Mouse (Mus musculus) urinary bladder, postnatal 4 days (tissue): ENCODE results near the gene Madcam1.

Source experiments
- DNase-seq, 2 experiments: peaks; one replicate each; pipeline ENCODE4 v3.0.0; 2021 to 2022; ENCODE audit warnings: low spot score in 2 of 2

The Madcam1 gene

DNA sequence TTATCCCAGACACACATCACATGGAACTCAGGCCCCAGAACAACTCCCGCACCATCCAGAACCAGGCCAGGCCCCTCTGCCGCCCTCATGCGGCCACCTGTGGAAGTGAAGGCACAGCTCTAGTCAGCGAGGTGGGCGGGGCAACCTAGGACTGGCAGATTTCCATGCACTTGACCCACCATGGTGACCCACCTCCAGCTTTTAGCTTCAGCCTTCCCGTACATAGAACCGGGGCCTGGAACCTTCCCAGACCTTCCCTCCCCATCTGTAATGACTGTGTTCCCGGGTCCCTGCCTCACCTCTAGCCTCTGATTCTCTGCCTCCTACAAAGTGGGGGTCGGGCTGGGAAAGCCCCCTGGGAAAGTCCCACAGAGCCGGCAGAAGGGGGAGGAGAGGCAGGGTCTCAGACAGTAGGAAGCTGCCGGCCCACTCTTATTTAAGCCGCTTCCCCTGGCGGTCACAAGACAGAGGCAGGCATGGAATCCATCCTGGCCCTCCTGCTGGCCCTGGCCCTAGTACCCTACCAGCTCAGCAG lies at the start of gene Madcam1:
Madcam1 (plus strand) TSS at position 429 of the 535 bp plus-strand sequence.
- DNase-seq, result peak; percentile 33 to 78

DNA sequence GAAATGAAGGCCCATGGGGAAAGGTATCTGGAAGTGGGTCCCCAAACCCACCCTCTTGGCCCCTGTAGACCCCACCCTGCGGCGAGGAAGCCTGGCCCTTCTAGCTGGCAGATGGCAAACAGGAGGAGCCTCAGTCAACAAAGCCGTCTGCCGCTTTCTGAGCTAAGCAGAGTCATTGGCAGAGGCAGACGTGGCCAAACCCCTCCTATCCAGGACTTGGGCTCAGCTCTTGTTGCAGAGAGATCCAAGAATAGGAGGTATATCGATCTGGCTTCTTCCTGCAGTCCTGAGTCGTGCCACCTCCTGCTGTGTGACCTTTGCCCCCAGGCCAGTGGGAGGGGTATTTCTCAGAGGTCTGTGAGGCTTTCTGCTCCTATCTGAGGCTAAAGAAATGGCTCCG lies 48.5 kb upstream of the Madcam1 start:
- no peak for DNase-seq

DNA sequence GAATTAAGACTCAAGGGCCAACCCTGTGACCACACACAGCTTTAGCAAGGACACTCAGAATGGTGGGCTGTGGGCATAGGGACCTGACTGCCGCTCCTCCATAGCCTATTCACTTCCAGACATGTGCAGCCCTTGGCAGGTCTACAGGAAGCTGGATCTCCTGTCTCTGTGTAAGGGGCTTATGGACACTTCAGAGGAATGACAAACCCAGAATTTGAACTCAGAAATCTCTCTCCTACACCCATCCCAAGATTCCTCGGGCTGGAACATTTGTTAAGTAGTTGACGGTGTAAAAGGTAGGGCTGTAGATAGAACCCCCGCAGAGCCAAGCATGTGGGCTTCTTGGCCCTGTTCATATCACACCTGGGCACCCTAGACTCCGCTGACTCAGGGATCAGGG lies 48.0 kb upstream of the Madcam1 start:
- no peak for DNase-seq

DNA sequence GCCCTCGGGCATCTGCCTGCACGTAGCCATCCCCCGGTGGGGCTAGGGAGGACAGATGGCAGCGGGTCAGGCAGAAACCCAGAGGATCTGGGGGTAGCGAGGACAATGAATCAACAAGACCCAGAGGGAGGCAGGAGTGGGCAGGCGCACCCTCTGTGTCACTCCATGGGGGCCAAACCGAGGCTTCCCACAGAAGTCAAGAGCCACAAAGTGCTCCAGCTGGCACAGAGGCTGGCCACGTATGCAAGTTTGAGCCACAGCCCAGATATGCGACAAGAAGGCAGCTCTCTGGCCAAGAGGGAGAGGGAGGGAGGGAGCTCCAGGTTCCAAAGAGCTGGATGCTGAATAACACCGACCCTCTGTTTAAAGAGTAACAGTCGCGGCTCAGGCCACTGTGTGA lies 40.4 kb upstream of the Madcam1 start:
- DNase-seq, result no peak

DNA sequence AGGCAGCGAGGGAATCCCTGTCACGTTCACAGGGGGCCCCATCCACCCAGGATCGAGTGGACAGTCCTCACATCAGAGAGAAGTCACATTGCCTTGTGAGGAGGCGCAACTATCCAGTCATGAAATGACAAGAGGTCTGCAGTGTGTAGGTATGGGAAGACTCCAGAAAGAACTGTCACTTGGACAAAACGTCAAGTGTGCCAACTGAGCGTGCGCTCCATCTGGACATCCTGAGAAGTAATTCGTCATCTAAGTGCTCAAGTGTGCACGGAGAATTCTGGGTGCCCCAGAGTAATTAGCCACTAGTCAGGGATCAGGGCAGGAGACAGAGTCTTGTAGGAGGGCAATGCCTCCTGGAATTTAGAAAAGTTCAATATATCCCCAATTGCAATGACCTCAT lies 39.0 kb upstream of the Madcam1 start:
- no peak for DNase-seq

DNA sequence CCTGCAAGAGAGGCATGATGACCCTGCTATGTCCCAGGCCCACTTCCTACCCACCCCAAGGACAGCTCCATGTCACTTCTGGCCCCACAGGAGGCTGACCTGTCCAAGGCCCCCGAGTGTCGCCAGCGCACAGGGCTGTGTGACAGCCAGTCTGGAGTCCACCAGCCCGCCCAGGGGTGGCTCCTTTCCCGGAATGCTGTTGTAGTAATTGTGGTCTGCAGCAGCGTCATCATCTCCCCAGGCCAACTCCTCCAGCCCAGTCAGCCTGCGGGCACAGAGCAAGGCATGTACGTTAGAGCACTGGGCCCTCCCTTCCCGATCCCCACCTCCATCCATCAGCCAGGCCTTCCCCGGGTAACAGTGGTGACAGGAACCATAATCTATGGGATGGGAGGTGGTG lies 38.2 kb upstream of the Madcam1 start:
- no peak for DNase-seq

DNA sequence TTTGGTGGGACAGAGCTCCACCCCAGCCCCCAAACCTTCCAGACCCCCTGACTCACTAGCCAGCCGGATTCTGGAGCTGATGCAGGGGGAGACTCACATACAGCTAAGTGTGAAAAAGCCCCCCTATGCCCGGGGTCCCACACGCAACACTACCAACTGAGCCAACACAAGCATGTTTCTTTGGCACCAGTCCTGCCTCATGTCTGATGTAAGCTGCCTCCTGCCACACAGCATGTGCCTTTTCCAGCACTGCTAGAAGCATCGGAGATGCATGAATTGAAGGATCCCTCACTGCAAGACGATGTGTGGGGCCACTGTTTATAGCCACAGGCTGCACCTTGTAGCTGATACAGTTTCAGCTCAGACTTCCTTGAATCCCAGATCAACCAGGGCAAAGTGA lies 36.0 kb upstream of the Madcam1 start:
- no peak for DNase-seq

DNA sequence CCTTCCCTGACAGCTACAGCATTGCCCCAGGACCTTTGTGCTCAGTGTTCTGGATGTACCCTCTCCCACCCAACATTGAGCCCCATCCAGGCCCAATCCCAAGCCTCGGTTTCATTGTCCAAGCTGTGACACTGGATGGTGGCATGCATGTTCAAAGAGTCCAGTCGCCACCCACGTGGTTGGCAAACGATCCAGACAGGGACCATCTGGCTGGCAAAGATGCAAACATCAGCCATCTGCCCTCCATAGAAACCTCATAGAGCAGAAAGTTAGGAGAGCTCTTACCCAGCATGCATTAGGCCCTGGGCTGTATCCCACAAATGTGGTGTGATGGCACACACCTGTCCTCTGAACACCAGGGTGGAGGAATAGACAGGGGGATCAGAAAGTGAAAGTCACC lies 32.9 kb upstream of the Madcam1 start:
- no peak for DNase-seq

DNA sequence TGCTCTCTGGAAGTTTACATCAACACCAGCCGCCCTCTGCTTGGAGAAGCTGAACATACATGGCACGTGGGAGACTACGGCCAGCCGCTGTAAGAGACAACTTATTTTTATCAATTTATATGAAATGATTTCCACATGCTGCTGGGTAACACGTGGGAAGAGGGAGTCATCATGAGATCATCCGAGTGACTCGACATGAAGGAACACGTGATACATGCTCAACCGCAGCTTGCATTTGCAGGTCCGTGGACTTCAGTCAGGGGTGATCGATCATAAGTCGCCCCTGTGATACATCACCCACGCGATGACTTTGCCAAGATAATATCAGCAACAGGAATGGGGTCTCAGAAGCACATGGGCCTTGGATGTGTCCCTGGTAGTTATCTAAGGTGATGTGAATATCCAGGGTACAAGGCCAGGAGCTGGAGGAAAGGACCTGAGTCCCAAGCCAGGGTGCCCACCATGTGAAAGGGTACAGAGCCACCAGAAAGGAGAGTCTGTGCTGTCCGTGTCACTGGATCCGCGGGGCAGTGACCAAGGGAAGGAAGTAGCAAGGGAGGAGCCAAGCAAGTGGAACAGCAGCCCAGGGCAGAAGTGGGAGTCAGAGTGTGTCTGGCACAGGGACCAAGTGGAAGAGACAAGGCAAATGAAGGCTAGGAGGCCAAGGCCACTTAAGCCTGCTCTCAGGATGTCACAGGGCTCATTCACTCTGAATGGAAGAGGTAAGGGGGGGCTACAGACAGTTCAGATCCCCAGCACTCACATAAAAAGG lies 31.2 kb upstream of the Madcam1 start:
- no peak for DNase-seq

DNA sequence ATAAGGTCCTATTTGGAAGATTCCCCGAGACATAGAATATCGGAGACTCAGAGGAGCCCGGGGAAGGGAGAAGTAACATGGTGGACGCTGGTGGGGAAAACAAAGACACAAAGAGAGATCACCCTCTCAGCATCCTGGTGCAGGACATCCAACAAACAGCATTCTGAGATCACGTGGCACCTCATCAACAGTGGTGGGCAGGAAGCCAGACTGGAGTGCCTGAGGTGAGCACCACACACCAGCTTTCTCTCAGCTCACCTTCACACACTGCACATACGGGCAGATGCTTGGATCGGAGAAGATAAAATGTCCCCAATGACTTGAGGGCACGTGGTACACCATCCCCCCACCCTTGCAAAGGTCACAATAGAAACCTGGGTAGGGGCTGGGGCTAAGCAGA lies 28.1 kb upstream of the Madcam1 start:
- no peak for DNase-seq

DNA sequence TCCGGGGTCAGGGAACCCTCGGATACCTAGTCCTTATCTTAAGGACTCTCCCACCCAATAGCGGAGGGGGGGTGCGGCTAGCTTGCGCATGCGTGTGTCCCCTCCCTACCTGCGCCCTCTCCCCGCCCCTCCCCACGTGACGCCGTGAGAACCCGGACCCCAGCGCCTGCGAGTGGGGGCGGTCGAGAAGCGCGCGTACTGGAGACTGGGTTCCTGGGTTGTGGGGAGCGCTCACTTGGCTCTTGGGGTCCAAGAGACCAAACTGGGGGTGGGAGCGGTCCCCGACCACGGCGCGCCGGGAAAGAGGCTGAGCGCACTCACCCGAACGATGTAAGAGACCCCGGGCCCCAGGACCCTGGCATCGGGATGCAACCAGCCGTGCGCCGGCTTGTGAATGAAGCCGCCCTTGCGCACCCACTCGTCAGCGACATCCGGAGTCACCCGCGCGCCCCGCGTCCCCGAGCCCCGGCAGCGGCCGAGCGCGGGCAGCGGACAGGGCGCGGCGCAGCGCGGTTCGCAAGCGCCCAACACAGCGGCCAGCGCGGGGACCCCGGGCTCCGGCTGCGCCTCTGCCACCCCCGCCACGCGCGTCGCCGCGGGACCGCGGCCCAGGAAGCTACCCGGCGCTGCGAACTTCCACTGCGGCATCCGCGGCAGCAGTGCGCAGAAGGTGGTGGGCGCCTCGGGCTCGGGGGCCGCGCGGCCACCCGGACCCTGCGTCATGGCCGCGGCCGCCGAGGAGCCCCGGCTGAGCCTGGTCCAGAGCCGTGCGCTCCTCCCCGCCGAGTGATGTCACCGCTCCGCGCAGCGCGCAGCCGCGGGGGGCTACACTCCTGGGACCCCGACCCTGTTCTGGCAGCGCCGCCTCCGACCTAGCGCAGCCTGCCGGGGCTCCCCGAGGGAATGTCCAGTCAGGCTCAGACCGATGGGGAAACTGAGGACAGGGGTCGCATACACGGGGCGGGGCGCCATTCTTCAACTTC lies 26.9 kb upstream of the Madcam1 start, which contains the start of gene Shc2:
Shc2 (minus strand) TSS at position 791 of the 983 bp plus-strand sequence.
- peak in 1 of 2 experiments; percentile 73 for DNase-seq

DNA sequence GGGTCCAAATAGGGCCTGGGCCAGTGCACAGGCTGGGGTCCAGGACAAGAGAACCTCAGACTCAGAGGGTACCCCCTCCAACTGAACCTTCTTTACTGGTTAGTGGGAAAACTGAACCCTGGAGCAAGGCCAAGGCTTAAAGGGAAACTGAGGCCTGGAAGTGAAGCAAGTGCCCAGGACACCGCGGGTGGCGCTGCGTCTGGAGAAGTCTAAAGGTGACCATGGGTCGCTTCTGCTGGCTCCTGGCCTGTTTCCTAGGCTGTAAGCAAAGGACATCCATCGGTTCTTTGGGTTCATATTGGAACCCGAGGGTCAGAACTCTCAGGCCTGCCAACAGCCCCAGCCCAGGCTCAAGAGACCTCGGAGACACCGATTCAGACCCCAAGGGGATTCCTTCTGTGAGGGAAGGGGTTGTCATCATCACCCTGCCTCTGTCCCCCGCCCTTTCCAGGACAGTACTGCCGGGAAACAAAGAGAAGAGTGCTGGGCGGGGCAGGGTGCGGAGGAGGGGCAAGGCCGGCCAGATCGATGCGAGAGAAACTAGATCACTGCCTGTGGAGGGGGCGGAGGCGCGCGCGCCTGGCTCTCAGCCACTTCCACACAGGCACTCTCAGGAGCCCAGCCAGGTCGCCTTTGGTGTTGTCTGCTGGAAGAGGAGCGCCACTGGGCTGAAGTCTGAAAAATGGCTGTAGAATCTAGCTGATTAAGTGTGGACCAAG lies 25.7 kb upstream of the Madcam1 start:
- DNase-seq, result peak in 1 of 2 experiments; percentile 45

DNA sequence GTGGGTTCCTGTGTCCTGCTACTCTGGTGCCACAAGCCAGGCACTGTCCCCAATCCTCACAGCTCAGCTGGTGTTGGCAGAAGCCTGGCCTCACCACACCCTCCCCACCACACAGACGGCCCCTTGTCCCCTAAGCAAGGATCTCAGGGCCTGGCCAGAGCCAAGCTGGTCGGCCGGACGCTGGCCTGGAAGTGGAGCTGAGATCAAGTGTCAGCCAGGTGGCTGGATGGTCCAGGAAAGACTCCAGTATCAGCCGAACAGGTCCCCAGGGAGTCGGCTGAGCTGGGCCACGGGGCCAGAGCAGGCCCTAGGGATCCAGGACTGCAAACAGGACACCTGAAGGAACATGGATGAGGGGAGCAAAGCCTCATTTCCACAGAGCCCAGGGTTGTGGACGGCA lies 18.6 kb upstream of the Madcam1 start, which contains the start of gene Odf3l2:
Odf3l2 (minus strand) TSS at position 28 of the 400 bp plus-strand sequence.
- no peak for DNase-seq

DNA sequence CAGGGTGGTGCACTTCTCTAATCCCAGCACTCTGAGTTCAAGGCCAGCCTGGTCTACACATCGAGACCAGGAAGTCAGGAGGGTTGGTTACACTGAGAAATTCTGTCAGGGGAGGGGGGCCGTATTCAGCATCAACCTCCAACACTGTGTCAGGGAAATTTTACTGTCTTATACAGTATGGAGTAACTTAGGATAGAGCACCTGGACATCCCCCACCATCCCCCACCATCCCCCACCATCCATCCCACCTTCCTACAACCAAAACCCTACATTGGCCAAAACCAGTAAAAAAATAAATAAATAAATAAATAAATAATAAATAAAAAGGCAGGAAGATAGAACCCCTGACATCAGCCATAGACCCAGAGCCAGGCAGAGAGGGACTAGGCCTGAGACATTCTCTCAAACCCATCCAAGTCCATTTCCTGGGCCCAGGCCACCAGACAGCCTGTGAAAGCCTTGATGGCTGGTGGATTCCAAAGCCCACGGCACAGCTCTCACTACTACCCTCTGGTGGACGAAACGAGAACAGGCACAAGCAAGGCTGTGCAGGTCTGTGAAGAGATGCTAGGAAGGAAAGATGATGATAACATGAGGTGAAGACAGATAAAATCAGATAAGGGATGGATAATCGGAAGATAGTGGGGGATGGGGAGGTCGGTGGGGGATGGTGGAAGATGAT lies 15.1 kb upstream of the Madcam1 start:
- peak; percentile 44 to 82 for DNase-seq

DNA sequence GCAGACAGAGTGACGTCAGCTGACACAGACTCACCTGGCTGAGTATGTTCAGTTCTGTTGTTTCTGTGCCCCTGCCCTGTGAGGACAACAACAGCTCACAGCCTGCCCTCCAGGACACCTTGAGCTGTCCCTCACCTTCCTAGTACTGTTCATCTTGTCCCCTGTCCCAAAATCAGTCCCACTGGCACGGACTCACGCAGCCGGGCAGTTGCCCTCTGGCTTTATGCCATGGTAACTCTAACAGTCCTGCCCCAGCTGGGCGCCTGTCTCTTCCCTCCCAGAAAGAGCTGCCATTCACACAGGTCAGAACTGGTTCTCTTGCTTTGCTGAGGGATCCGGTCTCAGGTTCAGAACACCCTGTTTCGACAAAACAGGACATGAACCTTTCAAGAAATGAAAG lies 11.6 kb upstream of the Madcam1 start:
- DNase-seq, result no peak

DNA sequence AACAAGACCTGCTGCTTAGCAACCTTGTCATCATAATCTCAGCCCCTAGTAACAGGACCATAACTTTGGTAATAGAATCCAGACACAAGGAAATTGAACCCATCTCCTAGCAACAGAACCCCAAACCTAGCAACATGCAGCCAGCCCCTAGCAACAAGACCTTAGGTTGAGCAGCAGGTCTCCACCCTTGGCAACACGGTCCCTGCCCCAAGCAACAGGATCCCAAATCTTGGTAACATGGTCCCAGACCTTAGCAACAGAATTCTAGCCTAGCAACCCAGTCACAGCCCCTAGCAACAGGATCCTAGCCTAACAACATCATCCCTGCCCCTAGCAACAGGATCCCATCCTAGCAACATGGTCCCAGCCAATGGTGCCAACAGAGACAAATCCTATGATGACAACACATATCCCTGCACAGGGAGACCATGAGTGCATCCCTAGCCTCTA lies 9.4 kb upstream of the Madcam1 start:
- no peak for DNase-seq

DNA sequence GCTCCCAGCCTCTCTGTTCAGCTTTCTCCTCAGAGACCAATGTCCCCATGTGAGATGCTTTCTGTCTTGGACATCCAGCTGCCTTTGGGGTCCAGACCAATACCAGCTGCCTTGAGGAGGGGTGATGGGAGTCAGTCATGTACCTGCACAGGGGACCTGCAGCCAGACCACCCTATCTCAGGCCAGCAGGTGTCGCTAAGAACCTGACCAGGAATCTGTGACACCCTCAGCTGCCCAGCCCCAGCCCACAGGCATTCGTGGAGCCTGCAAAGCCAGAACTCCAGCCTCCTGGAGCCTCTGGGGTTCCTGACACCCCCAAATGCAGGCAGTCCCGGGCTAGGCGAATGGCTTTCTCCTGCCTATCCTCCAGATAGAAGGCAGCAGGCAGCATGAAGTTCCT lies 5.5 kb upstream of the Madcam1 start:
- DNase-seq, result no peak

DNA sequence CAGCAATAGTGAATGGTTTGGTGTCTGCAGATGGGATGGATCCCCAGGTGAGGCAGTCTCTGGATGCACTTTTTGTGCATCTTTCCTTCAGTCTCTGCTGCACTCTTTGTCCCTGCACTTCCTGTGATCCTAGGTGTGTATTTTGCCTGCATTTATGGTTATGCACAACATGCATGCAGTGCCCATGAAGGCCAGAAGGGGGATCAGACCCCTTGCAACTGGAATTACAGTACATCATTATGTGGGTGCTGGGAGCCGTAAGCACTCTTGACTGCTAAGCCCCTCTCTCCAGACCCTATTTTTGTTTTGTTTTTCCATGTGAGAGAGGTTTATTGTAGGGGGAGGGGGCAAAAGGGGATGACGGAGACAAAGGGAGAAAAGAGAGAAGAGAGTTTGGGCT lies 4.1 kb upstream of the Madcam1 start:
- no peak for DNase-seq

DNA sequence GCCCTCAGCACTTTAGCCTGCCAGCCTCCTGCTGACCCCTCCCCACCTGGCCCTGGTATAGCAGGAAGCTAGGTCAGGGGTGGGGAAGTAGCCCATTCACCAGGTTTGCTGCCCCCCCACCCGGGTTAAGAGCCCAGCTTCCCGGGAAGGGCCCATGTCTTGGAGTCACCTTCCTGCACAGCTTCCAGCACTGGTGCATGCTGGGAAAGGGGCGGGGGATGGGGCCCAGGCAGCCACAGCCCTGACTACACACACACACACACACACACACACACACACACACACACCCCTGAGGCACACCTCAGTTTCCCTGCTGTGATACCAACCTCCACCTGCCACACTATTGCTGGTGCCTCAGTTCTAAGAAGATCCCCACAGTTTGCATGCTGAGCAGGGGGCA lies 2.5 kb upstream of the Madcam1 start:
- DNase-seq, result no peak

DNA sequence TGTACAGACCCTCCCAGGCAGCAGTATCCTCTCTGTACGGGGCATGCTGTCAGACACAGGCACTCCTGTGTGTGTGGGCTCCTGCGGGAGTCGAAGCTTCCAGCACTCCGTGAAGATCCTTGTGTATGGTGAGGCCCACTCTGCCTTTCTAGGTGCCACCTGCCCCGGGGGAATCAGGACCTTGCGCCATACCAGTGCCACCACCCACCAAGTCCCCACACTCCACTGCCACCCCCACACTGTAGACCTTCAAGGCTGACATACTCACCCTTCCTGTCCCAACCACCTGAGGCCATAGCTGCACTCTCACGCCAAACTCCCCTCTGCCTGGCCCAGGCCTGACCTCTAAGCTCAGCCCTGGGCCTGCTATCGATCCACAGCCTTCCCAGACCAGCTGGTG lies 692 bp downstream of the Madcam1 start:
- no peak for DNase-seq

DNA sequence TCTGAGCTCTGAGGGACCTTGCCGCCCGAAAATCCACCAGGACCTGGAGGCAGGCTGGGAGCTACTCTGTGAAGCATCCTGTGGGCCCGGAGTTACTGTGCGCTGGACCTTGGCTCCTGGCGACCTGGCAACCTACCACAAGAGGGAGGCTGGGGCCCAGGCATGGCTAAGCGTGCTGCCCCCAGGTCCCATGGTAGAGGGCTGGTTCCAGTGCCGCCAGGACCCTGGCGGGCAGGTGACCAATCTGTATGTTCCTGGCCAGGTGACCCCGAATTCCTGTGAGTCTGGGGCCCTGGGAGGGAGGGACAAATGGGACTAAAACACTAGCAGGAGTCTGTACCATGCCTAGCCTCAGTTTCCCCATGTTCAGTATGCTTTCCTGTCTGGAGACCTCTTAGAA lies 2.1 kb downstream of the Madcam1 start:
- no peak for DNase-seq
